Mouse (Mus musculus) small intestine, adult 2 months (tissue): ENCODE results near the gene Rere.

Source experiments
- CTCF ChIP-seq: fragments of 200-500 bp; IDR thresholded peaks from 2 replicates; pipeline ENCODE4 v1.5.1; 2012; ENCODE audit warnings: low read depth, mild to moderate bottlenecking, control low read depth, inconsistent platforms, low read length, moderate library complexity, mixed read lengths; ENCODE audit not compliant: insufficient replicate concordance, insufficient read length; ENCODE audit errors: extremely low read depth
- POLR2A ChIP-seq: fragments of 200-500 bp; IDR thresholded peaks from 2 replicates; pipeline ENCODE4 v1.6.1; 2012; ENCODE audit warnings: low read depth, mild to moderate bottlenecking, control low read depth, inconsistent platforms, low read length, moderate library complexity

- TF ChIP-seq POLR2A = no peak
- no peak for TF ChIP-seq CTCF
Observed at GRCm38 (mm10) chr4:150590621-150591282, 309.3 kb downstream of the Rere start.
